Mouse (Mus musculus): ENCODE results near the gene Hunk.

The Hunk gene

DNA sequence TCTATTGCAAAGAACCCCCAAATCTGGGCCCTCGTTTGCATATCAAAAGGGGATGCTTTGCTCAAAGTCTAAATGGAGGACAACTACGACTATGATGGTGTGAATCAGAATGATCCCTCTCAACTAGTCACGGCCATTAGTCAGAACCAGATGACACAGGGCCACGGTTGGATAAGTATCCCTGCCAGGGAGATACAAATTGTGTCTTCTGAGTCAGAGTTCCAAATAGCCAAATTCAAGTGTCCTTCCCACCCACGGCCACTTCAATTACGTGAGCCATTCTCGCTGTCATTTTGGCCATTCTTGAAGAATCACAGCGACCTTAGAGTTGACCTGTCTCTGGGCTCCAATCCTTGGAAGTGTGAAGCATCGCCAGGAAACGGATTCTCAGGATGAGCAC, 119.4 kb downstream of the Hunk start:
- no peak for DNase-seq (ENCODE audit: low read depth, low spot score)

DNA sequence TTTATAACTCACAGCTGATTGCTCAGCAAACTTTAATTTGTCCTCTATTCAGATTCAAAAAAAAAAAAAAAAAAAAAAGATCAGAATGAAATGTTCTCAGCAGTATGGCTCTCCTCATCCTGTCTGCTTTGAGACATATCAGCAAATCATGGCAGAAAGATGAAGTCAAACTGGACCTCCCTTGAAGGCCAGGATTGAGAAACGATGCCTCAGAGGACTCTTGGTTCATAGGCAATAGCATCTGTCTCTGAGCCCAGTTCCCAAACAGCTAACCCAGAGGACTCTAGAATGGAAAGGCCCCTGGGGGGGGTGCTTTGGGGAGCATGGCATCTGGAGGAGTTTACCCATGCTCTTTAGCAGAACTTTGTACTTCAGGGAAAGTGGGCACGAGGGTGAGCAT, 119.9 kb downstream of the Hunk start:
- DNase-seq (ENCODE audit: low read depth, low spot score): no peak

GRCm38 (mm10) chr16:90511551-90512296, 125.9 kb downstream of the Hunk start:
- no peak for DNase-seq (ENCODE audit: low read depth, low spot score)

DNA sequence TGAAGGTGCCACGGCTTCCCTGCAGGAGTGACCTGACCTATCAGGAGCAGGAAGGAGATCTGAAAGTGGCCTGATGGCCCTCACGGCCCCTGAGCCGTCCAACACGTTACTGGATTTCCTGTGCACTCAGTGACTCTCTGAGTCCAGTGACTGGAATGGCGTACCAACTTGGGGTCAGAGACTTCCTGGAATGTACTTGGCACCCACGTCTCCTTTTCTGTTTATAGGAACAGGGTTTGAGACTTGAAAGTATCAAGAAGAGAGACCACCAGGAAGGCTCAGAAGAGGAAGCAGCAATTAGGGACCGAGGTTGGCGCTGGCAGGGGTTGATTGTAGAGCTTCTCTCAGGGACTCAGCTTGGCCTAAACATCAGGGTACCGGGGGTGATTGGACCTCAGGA, 131.2 kb downstream of the Hunk start:
- no peak for DNase-seq (ENCODE audit: low read depth, low spot score)

GRCm38 (mm10) chr16:90518232-90518631, 132.4 kb downstream of the Hunk start:
- no peak for DNase-seq (ENCODE audit: low read depth, low spot score)

GRCm38 (mm10) chr16:90518732-90519295, 133.0 kb downstream of the Hunk start:
- DNase-seq (ENCODE audit: low read depth, low spot score): peak; percentile 23

- no peak for DNase-seq (ENCODE audit: low read depth, low spot score)
Observed at GRCm38 (mm10) chr16:90521191-90521950, 135.6 kb downstream of the Hunk start.

DNA sequence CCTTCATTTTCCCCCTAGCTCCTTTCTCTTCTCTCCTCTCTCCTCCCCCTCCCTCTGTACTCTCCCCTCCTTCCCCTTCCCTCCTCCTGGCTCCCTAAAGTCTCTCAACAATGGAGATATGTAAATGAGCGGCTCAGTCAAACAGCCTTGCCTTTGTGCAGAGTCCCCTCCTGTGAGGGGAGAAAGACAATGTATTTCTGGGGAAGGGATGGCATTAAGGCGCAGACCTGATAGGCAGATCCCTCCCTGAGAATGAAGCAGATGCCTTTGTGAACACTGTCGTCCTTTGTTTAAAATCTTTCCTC, 136.1 kb downstream of the Hunk start:
- no peak for DNase-seq (ENCODE audit: low read depth, low spot score)

DNA sequence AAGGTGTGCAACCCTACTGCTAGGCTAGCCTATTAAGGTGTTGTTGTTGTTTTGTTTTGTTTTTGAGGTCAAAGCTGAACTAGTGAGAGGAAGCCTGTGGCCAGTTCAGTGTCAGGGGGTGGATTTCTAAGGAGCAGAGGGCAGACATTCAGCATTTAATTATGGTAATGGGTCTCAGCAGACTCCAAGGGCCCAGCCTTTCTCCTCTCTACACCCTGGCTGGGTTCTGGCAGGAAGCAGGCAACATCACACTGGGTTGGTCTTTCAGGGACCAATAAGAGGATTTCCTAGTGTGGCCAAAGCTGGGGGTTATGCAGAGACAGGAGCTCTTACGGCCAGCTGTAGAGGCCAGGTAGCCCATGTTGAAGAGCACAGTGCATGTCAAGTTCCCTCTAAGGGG, 136.8 kb downstream of the Hunk start:
- no peak for DNase-seq (ENCODE audit: low read depth, low spot score)

DNA sequence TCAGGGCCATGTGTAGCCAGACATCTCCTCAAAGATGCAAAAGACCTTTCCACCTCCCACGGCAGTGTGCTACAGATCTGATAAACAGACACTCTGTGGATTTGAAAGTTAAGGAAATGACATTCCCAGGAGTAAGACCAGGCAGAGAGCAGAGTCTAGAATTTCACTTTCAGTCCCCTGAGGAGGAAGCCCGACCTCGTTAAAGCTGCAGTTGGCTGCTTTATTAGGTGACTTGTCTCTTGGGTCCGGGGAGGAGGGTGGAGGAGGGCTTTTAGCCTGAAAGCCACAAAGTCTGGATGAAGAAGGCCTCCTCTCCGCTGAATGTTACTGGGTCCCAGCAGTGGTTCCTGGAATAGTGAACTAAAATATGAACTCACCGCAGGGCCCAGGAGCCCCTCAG, 137.6 kb downstream of the Hunk start:
- no peak for DNase-seq (ENCODE audit: low read depth, low spot score)

DNA sequence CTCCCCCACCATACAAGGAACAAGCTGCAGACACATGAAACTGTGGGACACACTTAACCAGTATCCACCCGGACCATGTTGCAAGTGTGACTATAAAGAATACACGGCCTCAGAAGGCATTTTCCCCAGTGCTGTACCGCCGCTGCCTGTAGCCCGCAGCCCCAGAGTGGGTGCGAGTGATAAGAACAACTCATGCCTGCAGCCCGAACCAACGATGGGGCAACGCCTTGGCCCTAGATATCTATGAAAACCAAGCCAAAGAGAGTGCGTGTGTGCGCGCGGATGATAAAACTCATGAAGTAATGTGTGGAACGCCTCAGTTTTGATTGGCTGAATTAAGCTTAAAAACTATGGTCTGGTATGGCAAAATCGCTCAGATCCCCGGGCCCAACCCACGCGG, 138.1 kb downstream of the Hunk start:
- DNase-seq (ENCODE audit: low read depth, low spot score): no peak

DNA sequence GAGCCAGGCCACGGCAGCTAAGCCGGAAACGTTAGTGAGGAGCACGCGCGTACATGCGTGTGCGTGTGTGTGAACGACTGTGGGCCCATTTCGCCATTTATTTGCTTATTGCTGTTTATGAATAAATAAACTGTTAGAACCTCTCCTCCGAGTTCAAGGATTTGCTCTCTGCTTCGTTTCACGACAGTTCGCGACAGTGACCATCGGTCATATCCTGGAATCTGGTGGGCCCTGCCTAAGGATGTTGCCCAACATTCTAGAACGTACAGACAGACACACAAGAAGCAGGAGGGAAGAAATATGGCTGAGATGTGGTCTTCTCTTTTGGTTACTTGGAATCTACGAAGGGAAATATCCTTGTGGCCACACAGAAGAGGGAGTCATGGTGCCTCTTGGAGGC, 138.6 kb downstream of the Hunk start:
- DNase-seq (ENCODE audit: low read depth, low spot score): no peak

DNA sequence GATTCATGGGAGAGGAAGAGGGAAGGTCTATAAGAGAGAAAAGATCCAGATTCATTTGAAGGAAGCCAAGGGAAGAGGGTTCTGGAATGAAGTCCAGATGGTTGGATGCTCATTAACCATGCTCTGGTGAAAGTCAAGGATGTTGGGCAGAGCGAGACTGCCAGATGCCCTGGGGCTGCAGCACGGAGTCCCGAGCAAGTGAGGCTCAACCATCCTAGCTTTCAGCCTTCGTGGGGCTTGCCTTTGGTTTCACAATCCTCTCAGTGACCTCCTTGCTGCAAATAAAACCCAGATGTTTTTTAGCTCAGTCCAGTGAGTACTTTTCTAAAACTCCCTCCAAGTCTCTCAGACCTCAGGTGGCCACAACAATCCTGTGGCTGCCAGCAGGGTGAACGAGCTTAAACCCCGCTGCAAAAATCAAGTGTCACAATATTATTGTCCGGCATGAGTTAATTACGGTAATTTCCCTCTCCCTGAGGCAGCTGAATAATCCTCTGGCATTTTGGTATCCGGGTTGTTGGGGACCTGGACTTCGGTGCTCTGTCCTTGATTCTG, 147.4 kb downstream of the Hunk start:
- DNase-seq (ENCODE audit: low read depth, low spot score): no peak

DNA sequence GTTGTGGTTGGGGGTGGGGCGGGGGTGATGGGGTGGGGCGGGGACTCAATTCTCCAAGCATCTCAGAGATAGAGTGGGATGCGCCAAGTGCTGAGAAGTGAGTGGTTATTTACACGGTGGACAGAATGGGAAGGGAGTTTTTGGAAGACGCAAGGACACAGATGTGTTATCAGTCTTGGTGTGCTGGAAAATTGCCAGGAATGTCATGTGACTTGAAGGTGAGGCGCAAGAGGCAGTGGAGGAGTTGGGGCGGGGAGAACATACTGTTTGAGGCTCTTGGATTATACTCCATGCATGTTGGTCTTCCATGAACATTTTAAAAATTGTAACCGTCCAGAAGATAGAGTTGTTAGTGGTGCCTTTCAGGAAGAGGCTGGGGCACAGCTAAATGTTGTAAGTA, 148.8 kb downstream of the Hunk start:
- no peak for DNase-seq (ENCODE audit: low read depth, low spot score)

DNA sequence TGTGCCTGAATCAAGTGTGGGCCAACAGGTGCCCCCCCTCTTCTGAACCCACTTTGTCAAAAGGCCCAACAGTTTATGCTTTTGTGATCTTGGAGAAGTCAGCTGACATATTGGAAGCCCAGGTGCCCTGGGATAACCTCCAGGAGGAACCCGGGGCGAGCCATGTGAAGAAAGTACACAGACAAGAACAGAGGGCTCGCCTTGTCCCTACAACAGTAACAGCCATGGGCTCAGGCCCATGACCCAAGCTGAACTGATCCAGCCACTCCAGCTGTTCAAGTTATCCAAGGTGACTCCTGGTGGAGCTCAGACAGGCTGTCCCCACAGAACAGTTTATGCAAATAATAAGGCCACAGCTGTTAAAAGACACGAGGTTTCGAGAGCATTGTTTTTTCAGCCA, 153.1 kb downstream of the Hunk start:
- no peak for DNase-seq (ENCODE audit: low read depth, low spot score)

DNA sequence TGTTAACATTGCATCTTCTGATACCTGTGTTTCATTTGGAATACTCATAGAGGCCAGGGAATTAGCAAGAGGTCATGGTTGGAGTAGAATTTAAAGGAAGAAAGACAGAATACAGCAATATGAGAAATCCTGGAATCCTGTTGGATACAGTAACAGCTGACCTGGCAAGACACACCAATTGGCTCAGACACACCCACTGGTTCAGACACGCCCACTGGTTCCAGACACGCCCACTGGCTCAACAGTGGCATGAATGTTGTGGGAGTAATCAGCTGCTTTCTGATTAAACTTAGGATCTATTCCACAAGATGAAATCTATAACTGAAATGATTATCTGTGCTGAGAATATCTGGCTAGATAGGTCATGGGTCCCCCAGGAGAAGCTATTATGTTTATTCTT, 155.4 kb downstream of the Hunk start:
- no peak for DNase-seq (ENCODE audit: low read depth, low spot score)

- DNase-seq (ENCODE audit: low read depth, low spot score): no peak
Observed at GRCm38 (mm10) chr16:90542383-90542782, 156.6 kb downstream of the Hunk start.

DNA sequence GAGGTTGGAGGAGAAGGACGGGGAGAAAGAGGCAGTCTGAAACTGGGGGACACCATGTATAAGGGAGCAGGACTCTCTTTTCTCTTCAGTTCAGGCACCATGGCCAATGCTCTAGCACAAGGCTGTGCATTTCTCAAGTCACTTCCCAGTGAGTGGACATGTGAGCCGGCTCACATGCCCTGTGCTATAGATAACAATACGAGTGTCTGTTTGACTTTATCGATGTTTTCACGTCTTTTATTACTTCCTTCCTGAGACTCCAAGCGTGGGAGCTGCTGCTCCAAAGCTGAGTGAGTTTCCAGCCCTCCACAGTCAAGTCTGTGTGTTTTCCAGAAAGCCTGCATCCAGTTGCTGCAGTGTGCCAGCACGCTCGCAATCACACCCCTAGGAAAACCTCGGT, 158.4 kb downstream of the Hunk start:
- no peak for DNase-seq (ENCODE audit: low read depth, low spot score)

GRCm38 (mm10) chr16:90545509-90545908, 159.7 kb downstream of the Hunk start:
- DNase-seq (ENCODE audit: low read depth, low spot score): no peak

DNA sequence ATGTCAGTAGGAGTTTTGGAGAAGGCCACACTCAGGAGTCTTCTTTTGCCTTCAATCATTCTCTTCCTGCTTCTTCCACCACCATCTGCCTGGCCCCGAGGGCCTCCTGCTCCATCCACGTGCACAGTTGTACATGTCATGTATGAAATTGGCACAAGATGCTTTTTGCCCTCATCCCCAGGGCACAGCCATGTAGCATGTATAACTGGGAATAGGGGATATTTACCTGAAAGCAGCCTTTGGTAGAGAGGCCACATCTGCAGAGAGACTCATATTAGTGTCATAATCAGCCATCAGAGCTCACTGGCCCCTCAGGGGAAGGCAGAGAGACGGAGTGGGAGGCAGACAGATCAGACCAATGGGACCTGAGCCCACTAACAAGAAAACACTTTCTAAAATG, 160.8 kb downstream of the Hunk start:
- no peak for DNase-seq (ENCODE audit: low read depth, low spot score)

GRCm38 (mm10) chr16:90547996-90548395, 162.2 kb downstream of the Hunk start:
- DNase-seq (ENCODE audit: low read depth, low spot score): no peak

Measured in embryo, embryonic 11.5 days (tissue).